Mouse (Mus musculus): ENCODE measurements around the gene Cacng3. TPM values are rescaled to one million over a fixed set of nuclear protein-coding genes. Genes with fewer than 3 reads are reported as not detected.

Gene Cacng3
- polyA plus RNA-seq, 1 experiment from 2014 or later, result 0.46 TPM

GRCm38 (mm10) chr7:122803839-122804496 lies 133.7 kb downstream of the Cacng3 start:
- WGBS, result 88% methylated on average over 9 of the region's 9 CpGs
- Histone ChIP-seq H3K27me3 (ENCODE audit: poor library complexity, severe bottlenecking) (no peaks in the 10 kb centered on the region), H3K4me1 (no peaks in the 10 kb centered on the region), H3K9me3 (no peaks in the 10 kb centered on the region), H3K4me3 (no peak overlapping the region), H3K27ac (no peak overlapping the region), H3K36me3 (replicated peaks) (no peaks in the 10 kb centered on the region)
- no peak for DNase-seq (ENCODE audit: extremely low spot score, low spot score)

DNA sequence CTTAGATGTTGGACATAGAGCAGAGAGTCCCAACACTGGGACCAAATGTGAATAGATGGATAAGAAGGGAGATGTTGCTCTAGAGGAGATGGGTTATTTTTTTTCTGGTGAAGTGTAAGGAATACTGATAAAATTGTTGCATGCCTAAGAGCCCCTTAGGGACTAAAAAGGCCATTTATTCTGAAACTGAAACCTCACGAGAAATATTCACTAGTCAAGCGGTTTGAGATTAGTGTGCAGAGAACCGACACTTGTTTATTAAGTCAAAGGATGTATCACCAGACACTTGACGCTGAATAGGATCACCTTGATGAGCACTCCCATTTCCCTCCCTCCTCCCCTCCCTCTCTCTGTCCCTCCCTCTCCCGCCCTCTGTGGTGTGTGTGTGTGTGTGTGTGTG lies 136.2 kb downstream of the Cacng3 start:
- no peak for DNase-seq (ENCODE audit: extremely low spot score, low spot score)
- H3K4me3 ChIP-seq, result no peak overlapping the region
- H3K27me3 ChIP-seq (ENCODE audit: poor library complexity, severe bottlenecking), result no peaks in the 10 kb centered on the region
- no peaks in the 10 kb centered on the region for H3K36me3 ChIP-seq (replicated peaks)
- no peaks in the 10 kb centered on the region for H3K9me3 ChIP-seq
- WGBS, result 75% methylated on average over 5 of the region's 5 CpGs
- no peak overlapping the region for H3K27ac ChIP-seq
- H3K4me1 ChIP-seq, result no peaks in the 10 kb centered on the region

DNA sequence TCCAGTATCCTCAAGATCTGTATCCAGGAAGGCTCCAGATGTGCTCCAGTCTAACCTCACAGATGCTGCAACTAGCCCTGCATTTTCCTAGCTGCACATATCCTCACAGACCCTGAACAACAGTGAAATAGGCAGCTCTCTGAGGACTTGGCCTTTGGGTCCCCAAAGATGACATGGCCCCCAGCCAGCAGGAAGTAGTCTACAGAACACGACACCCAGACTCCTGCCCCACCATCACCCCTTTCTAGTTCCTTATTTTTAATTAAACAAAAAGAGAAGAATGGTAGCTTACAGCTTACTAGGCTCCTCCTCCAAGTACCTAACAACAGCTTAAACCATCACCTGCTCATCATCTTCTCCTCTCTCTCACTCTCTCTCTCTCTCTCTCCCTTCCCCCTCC lies 143.4 kb downstream of the Cacng3 start:
- no peaks in the 10 kb centered on the region for H3K27me3 ChIP-seq (ENCODE audit: poor library complexity, severe bottlenecking)
- H3K9me3 ChIP-seq, result no peaks in the 10 kb centered on the region
- H3K27ac ChIP-seq, result no peak overlapping the region
- 55% methylated on average over 1 of the region's 1 CpGs for WGBS
- no peaks in the 10 kb centered on the region for H3K36me3 ChIP-seq (replicated peaks)
- no peaks in the 10 kb centered on the region for H3K4me1 ChIP-seq
- H3K4me3 ChIP-seq, result no peak overlapping the region
- no peak for DNase-seq (ENCODE audit: extremely low spot score, low spot score)

DNA sequence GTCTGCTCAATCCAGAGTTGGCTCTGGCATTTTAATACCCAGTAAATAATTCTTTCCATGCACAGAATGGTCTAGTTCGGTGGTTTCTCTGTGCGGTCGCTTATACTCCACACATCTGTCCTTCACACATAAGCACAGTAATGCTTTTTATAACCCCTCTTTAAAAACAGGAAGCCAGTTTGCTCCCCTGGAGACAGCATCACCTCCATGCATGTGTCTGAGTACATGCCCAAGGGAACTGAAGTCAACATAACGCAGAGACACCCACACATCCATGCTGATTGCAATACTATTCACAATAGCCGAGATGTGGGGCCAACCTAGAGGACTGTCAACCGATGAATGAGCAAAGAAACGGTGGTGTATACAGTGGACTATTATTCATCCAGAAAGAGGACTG lies 147.3 kb downstream of the Cacng3 start:
- H3K4me3 ChIP-seq, result no peak overlapping the region
- H3K27me3 ChIP-seq (ENCODE audit: poor library complexity, severe bottlenecking), result no peaks in the 10 kb centered on the region
- H3K27ac ChIP-seq, result no peak overlapping the region
- H3K36me3 ChIP-seq (replicated peaks), result no peaks in the 10 kb centered on the region
- no peak for DNase-seq (ENCODE audit: extremely low spot score, low spot score)
- 94% methylated on average over 7 of the region's 7 CpGs for WGBS
- H3K4me1 ChIP-seq, result no peaks in the 10 kb centered on the region
- no peaks in the 10 kb centered on the region for H3K9me3 ChIP-seq

All from forebrain, embryonic 10.5 days (tissue).